Mouse (Mus musculus) myocyte (in vitro differentiated cells): ENCODE results near the gene Mrpl37. TPM values are rescaled to one million over a fixed set of nuclear protein-coding genes. Genes with fewer than 3 reads are reported as not detected.

Experiments used
- H3K27me3 ChIP-seq: one replicate; pipeline ENCODE4 v1.6.1; 2011; ENCODE audit not compliant: control insufficient read depth, insufficient read depth, insufficient read length
- H3K36me3 ChIP-seq: one replicate; pipeline ENCODE4 v1.6.1; 2011; ENCODE audit not compliant: control insufficient read depth, insufficient read depth
- H3K4me2 ChIP-seq: one replicate; pipeline ENCODE4 v1.6.1; 2011; ENCODE audit warnings: low read depth, control low read depth
- H3K4me3 ChIP-seq: one replicate; pipeline ENCODE4 v1.5.1; 2011; ENCODE audit warnings: mild to moderate bottlenecking, control low read depth, moderate library complexity
- H3K79me2 ChIP-seq: one replicate; pipeline ENCODE4 v1.6.1; 2011; ENCODE audit not compliant: control insufficient read depth, insufficient read depth
- H3ac ChIP-seq: one replicate; pipeline ENCODE4 v1.6.1; 2011; ENCODE audit not compliant: control insufficient read depth, insufficient read length
- CEBPB ChIP-seq: IDR thresholded peaks from 2 replicates; pipeline ENCODE4 v1.6.1; 2011; ENCODE audit warnings: mild to moderate bottlenecking, moderate library complexity; ENCODE audit not compliant: poor library complexity, insufficient read depth, severe bottlenecking
- E2F4 ChIP-seq: IDR thresholded peaks from one replicate; pipeline ENCODE4 v1.6.1; 2011; ENCODE audit warnings: mild to moderate bottlenecking, control low read depth, moderate library complexity; ENCODE audit not compliant: insufficient read depth
- MAX ChIP-seq: IDR thresholded peaks from one replicate; pipeline ENCODE4 v1.6.1; 2011; ENCODE audit warnings: low read depth, mild to moderate bottlenecking, control low read depth
- MYOD1 ChIP-seq, 3 experiments: IDR thresholded peaks; one replicate each; pipeline ENCODE4 v1.6.1; 2011; ENCODE audit warnings: control low read depth in 2 of 3, low read depth in 2 of 3, mild to moderate bottlenecking in 2 of 3, moderate library complexity in 1 of 3; ENCODE audit not compliant: insufficient read length in 2 of 3, control insufficient read depth in 1 of 3
- MYOG ChIP-seq, 3 experiments: IDR thresholded peaks; one replicate each; pipeline ENCODE4 v1.6.1; 2011; ENCODE audit warnings: control low read depth in 2 of 3, low read depth in 2 of 3, mild to moderate bottlenecking in 2 of 3; ENCODE audit not compliant: insufficient read length in 2 of 3, control insufficient read depth in 1 of 3, insufficient read depth in 1 of 3
- POLR2A ChIP-seq: IDR thresholded peaks from one replicate; pipeline ENCODE4 v1.6.1; 2011; ENCODE audit warnings: low read depth, mild to moderate bottlenecking, control low read depth, moderate library complexity; ENCODE audit not compliant: insufficient read length
- POLR2AphosphoS2 ChIP-seq: IDR thresholded peaks from one replicate; pipeline ENCODE4 v1.6.1; 2011; ENCODE audit warnings: low read depth, control low read depth; ENCODE audit not compliant: insufficient read length
- REST ChIP-seq: IDR thresholded peaks from one replicate; pipeline ENCODE4 v1.6.1; 2011; ENCODE audit warnings: mild to moderate bottlenecking, control low read depth, moderate library complexity; ENCODE audit not compliant: insufficient read depth, insufficient read length
- SRF ChIP-seq: IDR thresholded peaks from one replicate; pipeline ENCODE4 v1.6.1; 2011; ENCODE audit warnings: low read depth; ENCODE audit not compliant: control insufficient read depth, insufficient read length
- TCF12 ChIP-seq: IDR thresholded peaks from one replicate; pipeline ENCODE4 v1.6.1; 2011; ENCODE audit warnings: mild to moderate bottlenecking, control low read depth; ENCODE audit not compliant: poor library complexity, insufficient read depth, severe bottlenecking
- TCF3 ChIP-seq: IDR thresholded peaks from one replicate; pipeline ENCODE4 v1.6.1; 2011; ENCODE audit warnings: low read depth, control low read depth; ENCODE audit not compliant: insufficient read length
- USF1 ChIP-seq: IDR thresholded peaks from one replicate; pipeline ENCODE4 v1.6.1; 2011; ENCODE audit warnings: low read depth, mild to moderate bottlenecking, control low read depth, moderate library complexity
- polyA plus RNA-seq: library from polyadenylated mRNA; unstranded; fragments of >200 nt; fragmentation: generic; extraction: Trizol; gene quantifications from one replicate; pipeline ENCODE4 v1.2.1, GENCODE M21; 2012; ENCODE audit warnings: missing spikeins

The Mrpl37 gene
- polyA plus RNA-seq, 1 experiment: 87.5 TPM

GRCm38 (mm10) chr4:107048568-107049162, 18.0 kb downstream of the Mrpl37 start:
- H3K27me3 ChIP-seq: no peaks in the 10 kb centered on the region
- H3K4me2 ChIP-seq: no peak overlapping the region
- no peak overlapping the region for H3ac ChIP-seq
- no peaks in the 10 kb centered on the region for H3K79me2 ChIP-seq
- H3K36me3 ChIP-seq: peaks cover 16% of the 10 kb centered on the region
- H3K4me3 ChIP-seq: no peak overlapping the region
- TF ChIP-seq POLR2AphosphoS2 (no peak), TCF12 (no peak), TCF3 (no peak), E2F4 (no peak), REST (no peak), CEBPB (no peak), POLR2A (no peak), USF1 (no peak), MAX (no peak), MYOD1 (IDR thresholded peaks at IDR 0.05; ENCODE audit: control insufficient read depth in 1 of 3, insufficient read length in 2 of 3, low read depth in 2 of 3) (no peak)

- H3K4me3 ChIP-seq: no peak overlapping the region
- H3K4me2 ChIP-seq: no peak overlapping the region
- H3ac ChIP-seq: no peak overlapping the region
- peaks cover 16% of the 10 kb centered on the region for H3K36me3 ChIP-seq
- no peaks in the 10 kb centered on the region for H3K79me2 ChIP-seq
- no peaks in the 10 kb centered on the region for H3K27me3 ChIP-seq
- TF ChIP-seq POLR2A (no peak), TCF3 (no peak), SRF (no peak), MAX (no peak), POLR2AphosphoS2 (no peak), MYOD1 (IDR thresholded peaks at IDR 0.05; ENCODE audit: control insufficient read depth in 1 of 3, insufficient read length in 2 of 3, low read depth in 2 of 3) (no peak), REST (no peak), E2F4 (no peak), MYOG (IDR thresholded peaks at IDR 0.05; ENCODE audit: control insufficient read depth in 1 of 3, insufficient read depth in 1 of 3, insufficient read length in 2 of 3, low read depth in 2 of 3) (no peak), TCF12 (no peak), USF1 (no peak), CEBPB (no peak)
These were observed 18.9 kb downstream of the Mrpl37 start for GRCm38 (mm10) chr4:107047806-107048205.

- TF ChIP-seq POLR2AphosphoS2 (no peak), MYOD1 (IDR thresholded peaks at IDR 0.05; ENCODE audit: control insufficient read depth in 1 of 3, insufficient read length in 2 of 3, low read depth in 2 of 3) (no peak), POLR2A (no peak), MAX (no peak), TCF3 (no peak), E2F4 (no peak), SRF (no peak), REST (no peak), TCF12 (no peak), MYOG (IDR thresholded peaks at IDR 0.05; ENCODE audit: control insufficient read depth in 1 of 3, insufficient read depth in 1 of 3, insufficient read length in 2 of 3, low read depth in 2 of 3) (no peak), USF1 (no peak), CEBPB (no peak)
- Histone ChIP-seq H3ac (no peak overlapping the region), H3K36me3 (peaks cover 27% of the 10 kb centered on the region), H3K27me3 (no peaks in the 10 kb centered on the region), H3K79me2 (no peaks in the 10 kb centered on the region), H3K4me3 (no peak overlapping the region), H3K4me2 (no peak overlapping the region)
These were observed 21.5 kb downstream of the Mrpl37 start for GRCm38 (mm10) chr4:107045188-107045587.

- Histone ChIP-seq H3K27me3 (no peaks in the 10 kb centered on the region), H3K36me3 (peaks cover 19% of the 10 kb centered on the region), H3K4me2 (no peak overlapping the region), H3K79me2 (no peaks in the 10 kb centered on the region), H3K4me3 (no peak overlapping the region), H3ac (no peak overlapping the region)
- no peak for TF ChIP-seq TCF12
- TF ChIP-seq MYOD1 (IDR thresholded peaks at IDR 0.05; ENCODE audit: control insufficient read depth in 1 of 3, insufficient read length in 2 of 3, low read depth in 2 of 3): no peak
- no peak for TF ChIP-seq REST
- TF ChIP-seq TCF3: no peak
- TF ChIP-seq USF1: no peak
- TF ChIP-seq POLR2A: no peak
- TF ChIP-seq CEBPB: no peak
- TF ChIP-seq SRF: no peak
- TF ChIP-seq E2F4: no peak
- no peak for TF ChIP-seq MAX
- TF ChIP-seq POLR2AphosphoS2: no peak
- no peak for TF ChIP-seq MYOG (IDR thresholded peaks at IDR 0.05; ENCODE audit: control insufficient read depth in 1 of 3, insufficient read depth in 1 of 3, insufficient read length in 2 of 3, low read depth in 2 of 3)
These were observed 24.4 kb downstream of the Mrpl37 start for GRCm38 (mm10) chr4:107042304-107042703.
